Mouse (Mus musculus): ENCODE results near the gene AW822073.
"Not testable (repeated sequence)": the region's sequence is repeated elsewhere in the genome, so short reads cannot be mapped to it uniquely, and the experiment has no call there.

Gene AW822073

GRCm38 (mm10) chr10:58221571-58221970 is 3.2 kb downstream of the AW822073 start:
- not testable (repeated sequence) for DNase-seq (ENCODE audit: low read depth, low spot score)

- DNase-seq (ENCODE audit: low read depth, low spot score), result peak; percentile 19
Measured at GRCm38 (mm10) chr10:58220726-58221125, 4.0 kb downstream of the AW822073 start.

GRCm38 (mm10) chr10:58217366-58217765 is 7.4 kb downstream of the AW822073 start:
- DNase-seq (ENCODE audit: low read depth, low spot score), result no peak

GRCm38 (mm10) chr10:58215353-58215752 is 9.4 kb downstream of the AW822073 start:
- DNase-seq (ENCODE audit: low read depth, low spot score), result no peak

GRCm38 (mm10) chr10:58214934-58215333 is 9.8 kb downstream of the AW822073 start:
- no peak for DNase-seq (ENCODE audit: low read depth, low spot score)

- no peak for DNase-seq (ENCODE audit: low read depth, low spot score)
Measured at GRCm38 (mm10) chr10:58214497-58214896, 10.2 kb downstream of the AW822073 start.

GRCm38 (mm10) chr10:58212230-58212629 is 12.5 kb downstream of the AW822073 start:
- no peak for DNase-seq (ENCODE audit: low read depth, low spot score)

- no peak for DNase-seq (ENCODE audit: low read depth, low spot score)
Measured at GRCm38 (mm10) chr10:58211213-58211612, 13.5 kb downstream of the AW822073 start.

- no peak for DNase-seq (ENCODE audit: low read depth, low spot score)
Measured at GRCm38 (mm10) chr10:58210514-58210913, 14.2 kb downstream of the AW822073 start.

GRCm38 (mm10) chr10:58209710-58210467 is 14.8 kb downstream of the AW822073 start:
- DNase-seq (ENCODE audit: low read depth, low spot score), result no peak

GRCm38 (mm10) chr10:58206639-58207404 is 17.9 kb downstream of the AW822073 start:
- no peak for DNase-seq (ENCODE audit: low read depth, low spot score)

- no peak for DNase-seq (ENCODE audit: low read depth, low spot score)
Measured at GRCm38 (mm10) chr10:58205986-58206385, 18.7 kb downstream of the AW822073 start.

All from CD4-positive, CD25-positive, alpha-beta regulatory T cell, adult 2 months (primary cell).